Comparison of ENCODE assay signal across 12 mouse cellular contexts in genomic region chr8:124546815-124547214, GRCm38 (mm10). TPM values are rescaled to one million over a fixed set of nuclear protein-coding genes. Genes with fewer than 3 reads are reported as not detected.
"Had no signal": no experiment of that assay in that cellular context is flagged by ENCODE, and none has a peak within 500 bp of the region (broad histone marks: within the 10 kb centered on the region; RNA-seq: fewer than 3 reads in every experiment).

No protein-coding gene starts in this region.

- H3K27me3 ChIP-seq: limb, embryonic 12.5 days; liver, embryonic 13.5 days; midbrain, embryonic 13.5 days had no signal

- ATAC-seq: midbrain, embryonic 13.5 days had no signal

- H3K9me3 ChIP-seq: limb, embryonic 12.5 days; liver, embryonic 13.5 days; midbrain, embryonic 13.5 days had no signal

- H3K27ac ChIP-seq: limb, embryonic 12.5 days; liver, embryonic 13.5 days; midbrain, embryonic 13.5 days had no signal

- H3K4me2 ChIP-seq: limb, embryonic 12.5 days; liver, embryonic 13.5 days; midbrain, embryonic 13.5 days had no signal

- H3K4me1 ChIP-seq: limb, embryonic 12.5 days; liver, embryonic 13.5 days; midbrain, embryonic 13.5 days had no signal

- H3K9ac ChIP-seq: limb, embryonic 12.5 days; liver, embryonic 13.5 days; midbrain, embryonic 13.5 days had no signal

- DNase-seq: kidney, adult 18-20 months; kidney, postnatal 10 days; kidney, postnatal 4 days; liver; liver, embryonic 13.5 days; lung, adult 18-20 months; right cerebral cortex, postnatal 25 days; thymus, adult 2 months; thymus, postnatal 25 days had no signal

- H3K4me3 ChIP-seq: limb, embryonic 12.5 days; liver, embryonic 13.5 days; midbrain, embryonic 13.5 days had no signal

RNA-seq across cellular contexts. Expression of gene Agt, which starts 22.7 kb away (rescaled TPM):
- polyA plus RNA-seq: limb, embryonic 12.5 days; midbrain, embryonic 13.5 days had no signal

RNA-seq across cellular contexts. Expression of gene Capn9, which starts 29.1 kb away (rescaled TPM):
- polyA plus RNA-seq: limb, embryonic 12.5 days; neural tube, embryonic 11.5 days had no signal
